Mouse (Mus musculus) hindbrain, postnatal 0 days (tissue): Measurements from ENCODE around the gene Klk9. TPM values are rescaled to one million over a fixed set of nuclear protein-coding genes. Genes with fewer than 3 reads are reported as not detected.

ENCODE experiments used
- ATAC-seq: fragments of 200-750 bp; cut with Nextera tagmentation; 2 replicates; pipeline ENCODE4 v1.8.0; 2017; ENCODE audit warnings: mild to moderate bottlenecking, moderate TSS enrichment, moderate library complexity
- DNase-seq: peaks from one replicate; pipeline ENCODE4 v3.0.0-alpha.2; 2015; ENCODE audit warnings: low spot score
- H3K27ac ChIP-seq: fragments of 300-500 bp; sonication (generic); 2 replicates; pipeline ENCODE4 v1.5.1; 2014; ENCODE audit warnings: mild to moderate bottlenecking
- H3K27me3 ChIP-seq: fragments of 300-500 bp; sonication (generic); 2 replicates; pipeline ENCODE4 v1.6.1; 2014; ENCODE audit warnings: low read length, mixed read lengths; ENCODE audit not compliant: insufficient read depth
- H3K36me3 ChIP-seq: fragments of 300-500 bp; sonication (generic); 2 replicates; pipeline ENCODE4 v1.6.1; 2014; ENCODE audit warnings: low read length, mixed read lengths; ENCODE audit not compliant: insufficient read depth
- H3K4me1 ChIP-seq: fragments of 300-500 bp; sonication (generic); 2 replicates; pipeline ENCODE4 v1.6.1; 2014; ENCODE audit warnings: antibody characterized with exemption, low read length, mixed read lengths; ENCODE audit not compliant: insufficient read depth
- H3K4me2 ChIP-seq: fragments of 300-500 bp; sonication (generic); 2 replicates; pipeline ENCODE4 v1.6.1; 2014; ENCODE audit warnings: low read depth, mild to moderate bottlenecking, low read length, moderate library complexity, mixed read lengths
- H3K4me3 ChIP-seq: fragments of 300-500 bp; sonication (generic); 2 replicates; pipeline ENCODE4 v1.5.1; 2014; ENCODE audit warnings: low read length
- H3K9ac ChIP-seq: fragments of 300-500 bp; sonication (generic); replicated peaks from 2 replicates; pipeline ENCODE4 v1.6.1; 2014; ENCODE audit warnings: mild to moderate bottlenecking, low read length, moderate library complexity, mixed read lengths
- H3K9me3 ChIP-seq: fragments of 300-500 bp; sonication (generic); 2 replicates; pipeline ENCODE4 v1.6.1; 2016; ENCODE audit warnings: low read length, mixed read lengths
- CTCF ChIP-seq: IDR thresholded peaks from 2 replicates; pipeline ENCODE4 v1.5.1; 2016; ENCODE audit warnings: antibody characterized with exemption, control low read depth, low read depth
- whole genome bisulfite sequencing: fragments of 180-500 bp; shearing (Covaris S2); extraction: QIAGEN DNeasy Blood & Tissue Kit; methylation state at CpG from one replicate; pipeline ENCODE4 v1.1.7; 2014; 5-methylcytosine and 5-hydroxymethylcytosine counted together
- polyA plus RNA-seq: library from polyadenylated mRNA; unstranded; fragments of >200 nt; fragmentation: Nextera tagmentation; extraction: Ambion mirVana; gene quantifications from 2 replicates; pipeline ENCODE4 v1.2.1, GENCODE M21; 2015
- total RNA-seq: library from RNA; depleted of rRNA; stranded (reverse); fragments of >200 nt; gene quantifications from 2 replicates; pipeline ENCODE4 v1.2.3, GENCODE M21; 2014; rRNA removed

Gene Klk9
- total and polyA plus RNA-seq, 2 experiments from 2014 or later, result not detected

- ATAC-seq (no peak), DNase-seq (no peak)
- no peak for TF ChIP-seq CTCF
- 60% methylated on average over 2 of the region's 3 CpGs for WGBS
- Histone ChIP-seq H3K9ac (no peak within 1 kb of the TSS), H3K27me3 (no peaks in the 10 kb centered on the region), H3K36me3 (no peaks in the 10 kb centered on the region), H3K9me3 (no peaks in the 10 kb centered on the region), H3K27ac (no peak within 1 kb of the TSS), H3K4me2 (no peak within 1 kb of the TSS), H3K4me3 (no peak within 1 kb of the TSS), H3K4me1 (no peaks in the 10 kb centered on the region)
Measured at GRCm38 (mm10) chr7:43841701-43842100, 50.0 kb downstream of the Klk9 start, which contains the start of gene Klk5. Gene Klk5 (plus strand): TSS chr7:43841971.

- no peak overlapping the region for H3K4me2 ChIP-seq
- H3K36me3 ChIP-seq, result no peaks in the 10 kb centered on the region
- no peak overlapping the region for H3K27ac ChIP-seq
- WGBS, result 93% methylated on average over 4 of the region's 4 CpGs
- no peaks in the 10 kb centered on the region for H3K27me3 ChIP-seq
- ATAC-seq (no peak), DNase-seq (no peak)
- H3K4me3 ChIP-seq, result no peak overlapping the region
- H3K9ac ChIP-seq, result no peak overlapping the region
- TF ChIP-seq CTCF, result no peak
- H3K4me1 ChIP-seq, result no peaks in the 10 kb centered on the region
- H3K9me3 ChIP-seq, result no peaks in the 10 kb centered on the region
Measured at GRCm38 (mm10) chr7:43843801-43844200, 52.1 kb downstream of the Klk9 start.

Other genes with a start within 250 kb of the Klk9 start
- 1.4 and 2.0 TPM in 2 replicates for gene Cd33, start 247.5 kb upstream of the Klk9 start, total RNA-seq
- gene Cd33, start 247.5 kb upstream of the Klk9 start, polyA plus RNA-seq, result 1.8 and 2.0 TPM in 2 replicates
- gene Zfp658, start 229.6 kb upstream of the Klk9 start, total RNA-seq, result 8.0 and 8.3 TPM in 2 replicates
- 2.5 and 3.3 TPM in 2 replicates for gene Zfp658, start 229.6 kb upstream of the Klk9 start, polyA plus RNA-seq
- 10.8 and 11.6 TPM in 2 replicates for gene Zfp719, start 212.3 kb upstream of the Klk9 start, total RNA-seq
- gene Zfp719, start 212.3 kb upstream of the Klk9 start, polyA plus RNA-seq, result 4.7 and 5.3 TPM in 2 replicates
- 1.0 TPM in 1 of 2 replicates, not detected in the other for gene Zfp819, start 184.7 kb upstream of the Klk9 start, total RNA-seq
- 0.40 and 0.62 TPM in 2 replicates for gene Zfp819, start 184.7 kb upstream of the Klk9 start, polyA plus RNA-seq
- not detected in 2 replicates for gene Ceacam18, start 157.2 kb upstream of the Klk9 start, total RNA-seq
- 0.08 TPM in 1 of 2 replicates, not detected in the other for gene Ceacam18, start 157.2 kb upstream of the Klk9 start, polyA plus RNA-seq
- not detected in 2 replicates for gene Siglece, start 131.7 kb upstream of the Klk9 start, total RNA-seq
- gene Siglece, start 131.7 kb upstream of the Klk9 start, polyA plus RNA-seq, result 0.40 and 0.48 TPM in 2 replicates
- 32.4 and 36.4 TPM in 2 replicates for gene Ctu1, start 119.9 kb upstream of the Klk9 start, total RNA-seq
- gene Ctu1, start 119.9 kb upstream of the Klk9 start, polyA plus RNA-seq, result 14.5 and 14.7 TPM in 2 replicates
- not detected in 2 replicates for gene Klk14, start 101.5 kb upstream of the Klk9 start, total RNA-seq
- gene Klk14, start 101.5 kb upstream of the Klk9 start, polyA plus RNA-seq, result not detected in 2 replicates
- gene Klk13, start 79.3 kb upstream of the Klk9 start, total RNA-seq, result not detected in 2 replicates
- gene Klk13, start 79.3 kb upstream of the Klk9 start, polyA plus RNA-seq, result 0.10 and 0.32 TPM in 2 replicates
- not detected in 2 replicates for gene Klk12, start 23.0 kb upstream of the Klk9 start, total RNA-seq
- gene Klk12, start 23.0 kb upstream of the Klk9 start, polyA plus RNA-seq, result not detected in 2 replicates
- not detected in 2 replicates for gene Klk11, start 17.3 kb upstream of the Klk9 start, total RNA-seq
- not detected in 2 replicates for gene Klk11, start 17.3 kb upstream of the Klk9 start, polyA plus RNA-seq
- gene Klk10, start 10.9 kb upstream of the Klk9 start, total RNA-seq, result 0.25 TPM in 1 of 2 replicates, not detected in the other
- gene Klk10, start 10.9 kb upstream of the Klk9 start, polyA plus RNA-seq, result 0.14 and 0.30 TPM in 2 replicates
- gene Klk8, start 5.7 kb downstream of the Klk9 start, total RNA-seq, result 9.5 and 11.3 TPM in 2 replicates
- 10.8 and 12.5 TPM in 2 replicates for gene Klk8, start 5.7 kb downstream of the Klk9 start, polyA plus RNA-seq
- not detected in 2 replicates for gene Klk7, start 19.4 kb downstream of the Klk9 start, total RNA-seq
- 0.09 and 0.19 TPM in 2 replicates for gene Klk7, start 19.4 kb downstream of the Klk9 start, polyA plus RNA-seq
- not detected in 2 replicates for gene Klk6, start 32.6 kb downstream of the Klk9 start, total RNA-seq
- gene Klk6, start 32.6 kb downstream of the Klk9 start, polyA plus RNA-seq, result not detected in 2 replicates
- gene Klk5, start 50.1 kb downstream of the Klk9 start, total RNA-seq, result not detected in 2 replicates
- gene Klk5, start 50.1 kb downstream of the Klk9 start, polyA plus RNA-seq, result not detected in 2 replicates
- gene Klk4, start 89.3 kb downstream of the Klk9 start, total RNA-seq, result 1.7 TPM in 2 replicates
- 2.7 and 3.1 TPM in 2 replicates for gene Klk4, start 89.3 kb downstream of the Klk9 start, polyA plus RNA-seq
- not detected in 2 replicates for gene Klk15, start 141.8 kb downstream of the Klk9 start, total RNA-seq
- not detected in 2 replicates for gene Klk15, start 141.8 kb downstream of the Klk9 start, polyA plus RNA-seq
- gene Klk1b8, start 158.8 kb downstream of the Klk9 start, total RNA-seq, result not detected in 2 replicates
- gene Klk1b8, start 158.8 kb downstream of the Klk9 start, polyA plus RNA-seq, result 0.18 TPM in 1 of 2 replicates, not detected in the other
- not detected in 2 replicates for gene Klk1b1, start 174.9 kb downstream of the Klk9 start, total RNA-seq
- gene Klk1b1, start 174.9 kb downstream of the Klk9 start, polyA plus RNA-seq, result not detected in 2 replicates
- not detected in 2 replicates for gene Klk1b9, start 184.2 kb downstream of the Klk9 start, total RNA-seq
- not detected in 2 replicates for gene Klk1b9, start 184.2 kb downstream of the Klk9 start, polyA plus RNA-seq
- not detected in 2 replicates for gene Klk1b11, start 204.0 kb downstream of the Klk9 start, total RNA-seq
- not detected in 2 replicates for gene Klk1b11, start 204.0 kb downstream of the Klk9 start, polyA plus RNA-seq
- gene Klk1b26, start 220.3 kb downstream of the Klk9 start, total RNA-seq, result 0.54 TPM in 1 of 2 replicates, not detected in the other
- not detected in 2 replicates for gene Klk1b26, start 220.3 kb downstream of the Klk9 start, polyA plus RNA-seq